Mouse (Mus musculus) olfactory bulb, adult 2 months (tissue): ENCODE measurements at regions not wholly inside any gene's neighbourhood (a gene's known extent, or its start where the extent isn't known, plus 50 kb on each side); places are given as distances from the start of the nearest gene placed in this dataset.

Experiments
- CTCF ChIP-seq: fragments of 200-500 bp; IDR thresholded peaks from 2 replicates; pipeline ENCODE4 v1.5.1; 2012; ENCODE audit warnings: low read depth, mild to moderate bottlenecking, low read length, moderate library complexity; ENCODE audit not compliant: insufficient read depth
- POLR2A ChIP-seq: fragments of 200-500 bp; IDR thresholded peaks from 2 replicates; pipeline ENCODE4 v1.6.1; 2012; ENCODE audit warnings: mild to moderate bottlenecking, low read depth, low read length, moderate library complexity; ENCODE audit not compliant: insufficient read depth

DNA sequence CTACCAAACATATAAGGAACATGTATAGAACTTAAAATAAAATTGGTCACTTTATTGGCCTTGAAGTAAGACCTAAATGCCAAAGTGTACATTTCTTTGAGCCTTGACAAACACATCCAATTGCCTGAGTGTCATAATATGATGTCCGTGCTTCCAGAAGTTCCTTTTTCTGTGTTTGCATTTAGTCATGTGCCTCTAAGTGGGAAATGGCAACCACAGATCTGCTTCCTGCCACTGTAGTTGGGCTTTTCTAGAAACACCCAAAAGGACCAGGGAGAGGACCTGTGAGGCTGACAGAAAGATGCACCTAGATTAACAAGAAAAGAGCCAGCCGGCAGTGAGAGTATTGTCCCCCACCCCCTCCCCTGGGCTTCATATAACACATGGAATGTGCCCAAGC lies 97.5 kb downstream of the Zfp619 start:
- no peak for TF ChIP-seq CTCF
- no peak for TF ChIP-seq POLR2A
